Mouse (Mus musculus) forebrain, postnatal 0 days (tissue): ENCODE measurements around the gene Hrh2. TPM values are rescaled to one million over a fixed set of nuclear protein-coding genes. Genes with fewer than 3 reads are reported as not detected.
A peak's percentile ranks its signal among the peaks of the same experiment; 100 is the strongest.

Experiments used
- ATAC-seq: fragments of 200-750 bp; cut with Nextera tagmentation; 2 replicates; pipeline ENCODE4 v1.8.0; 2017; ENCODE audit warnings: mild to moderate bottlenecking, moderate library complexity
- DNase-seq: peaks from one replicate; pipeline ENCODE4 v3.0.0-alpha.2; 2015
- H3K27ac ChIP-seq: fragments of 300-500 bp; sonication (generic); 2 replicates; pipeline ENCODE4 v1.5.1; 2014; ENCODE audit warnings: low read depth, mild to moderate bottlenecking, antibody characterized with exemption, low read length, moderate library complexity, mixed read lengths
- H3K27me3 ChIP-seq: fragments of 300-500 bp; sonication (generic); 2 replicates; pipeline ENCODE4 v1.6.1; 2014; ENCODE audit warnings: mild to moderate bottlenecking, low read length, mixed read lengths; ENCODE audit not compliant: insufficient read depth
- H3K36me3 ChIP-seq: fragments of 300-500 bp; sonication (generic); 2 replicates; pipeline ENCODE4 v1.6.1; 2014; ENCODE audit warnings: mild to moderate bottlenecking, moderate library complexity; ENCODE audit not compliant: insufficient read depth
- H3K4me1 ChIP-seq: fragments of 300-500 bp; sonication (generic); 2 replicates; pipeline ENCODE4 v1.6.1; 2014; ENCODE audit warnings: antibody characterized with exemption; ENCODE audit not compliant: insufficient read depth
- H3K4me2 ChIP-seq: fragments of 300-500 bp; sonication (generic); 2 replicates; pipeline ENCODE4 v1.6.1; 2014; ENCODE audit warnings: low read depth, mild to moderate bottlenecking, moderate library complexity
- H3K4me3 ChIP-seq: fragments of 300-500 bp; sonication (generic); 2 replicates; pipeline ENCODE4 v1.5.1; 2014; ENCODE audit warnings: low read depth, low read length, mixed read lengths
- H3K9ac ChIP-seq: fragments of 300-500 bp; sonication (generic); 2 replicates; pipeline ENCODE4 v1.6.1; 2014; ENCODE audit warnings: mild to moderate bottlenecking
- H3K9me3 ChIP-seq: fragments of 300-500 bp; sonication (generic); 2 replicates; pipeline ENCODE4 v1.6.1; 2016; ENCODE audit warnings: low read length
- CTCF ChIP-seq: sonication (generic); IDR thresholded peaks from 2 replicates; pipeline ENCODE4 v1.5.1; 2016; ENCODE audit warnings: antibody characterized with exemption, control low read depth, low read depth
- WGBS: fragments of 180-500 bp; shearing (Covaris S2); extraction: QIAGEN DNeasy Blood & Tissue Kit; methylation state at CpG from one replicate; pipeline ENCODE4 v1.1.7; 2014; 5-methylcytosine and 5-hydroxymethylcytosine counted together
- polyA plus RNA-seq: library from polyadenylated mRNA; unstranded; fragments of >200 nt; fragmentation: Nextera tagmentation; extraction: Ambion mirVana; gene quantifications from 2 replicates; pipeline ENCODE4 v1.2.1, GENCODE M21; 2015
- total RNA-seq: library from RNA; depleted of rRNA; stranded (reverse); fragments of >200 nt; gene quantifications from 2 replicates; pipeline ENCODE4 v1.2.3, GENCODE M21; 2014

Gene Hrh2
- total and polyA plus RNA-seq, 2 experiments from 2014 or later: 1.3 to 2.5 TPM

DNA sequence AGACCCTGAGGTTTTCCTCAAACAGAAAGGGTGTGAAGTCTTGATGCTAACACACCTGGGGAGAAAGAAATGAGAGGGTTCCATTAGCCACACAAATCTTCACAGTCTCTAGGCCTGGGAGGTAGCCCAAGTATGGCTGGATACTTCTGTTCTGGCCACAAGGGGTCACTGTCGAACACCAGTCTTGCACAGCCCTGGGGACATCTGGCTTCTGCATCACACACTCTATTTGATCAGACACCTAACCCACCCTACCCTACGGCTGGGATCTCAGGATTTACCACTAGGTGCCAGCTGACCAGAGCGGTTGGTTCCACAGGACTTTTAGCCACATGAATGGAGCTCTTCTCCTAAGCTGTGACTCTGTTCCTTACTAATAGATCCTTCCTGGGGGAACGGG lies 17.2 kb upstream of the Hrh2 start:
- H3K36me3 ChIP-seq: no peaks in the 10 kb centered on the region
- TF ChIP-seq CTCF: 0 out of 2 replicates have a peak, but pooled peaks have one; percentile 12
- no peak overlapping the region for H3K27ac ChIP-seq
- H3K9ac ChIP-seq: no peak overlapping the region
- no peaks in the 10 kb centered on the region for H3K27me3 ChIP-seq
- 92% methylated on average over 4 of the region's 4 CpGs for WGBS
- ATAC-seq (no peak), DNase-seq (no peak)
- H3K4me2 ChIP-seq: no peak overlapping the region
- H3K4me3 ChIP-seq: no peak overlapping the region
- no peaks in the 10 kb centered on the region for H3K4me1 ChIP-seq
- H3K9me3 ChIP-seq: no peaks in the 10 kb centered on the region

DNA sequence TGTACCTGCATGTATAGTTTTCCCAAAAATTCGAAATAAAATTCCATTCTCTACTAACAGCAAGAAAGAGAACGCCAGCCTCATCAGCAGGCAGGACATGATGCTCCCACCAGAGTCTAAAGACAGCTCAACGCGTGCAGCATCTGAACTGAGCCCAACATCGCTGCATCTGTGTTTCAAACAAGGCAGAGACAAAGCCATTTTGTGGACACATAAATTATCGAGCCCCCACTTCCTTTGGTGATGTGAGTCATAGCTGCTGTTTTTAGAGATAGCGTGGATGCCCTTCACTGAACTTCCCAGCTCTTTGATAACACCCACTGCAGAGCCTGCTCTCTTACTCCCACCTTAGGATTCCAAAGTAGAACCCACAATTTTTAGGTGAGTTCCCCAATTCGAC lies 16.5 kb upstream of the Hrh2 start:
- DNase-seq (no peak), ATAC-seq (no peak)
- H3K4me3 ChIP-seq: no peak overlapping the region
- H3K9ac ChIP-seq: no peak overlapping the region
- H3K27ac ChIP-seq: no peak overlapping the region
- no peaks in the 10 kb centered on the region for H3K36me3 ChIP-seq
- H3K4me1 ChIP-seq: no peaks in the 10 kb centered on the region
- 83% methylated on average over 8 of the region's 8 CpGs for WGBS
- no peak overlapping the region for H3K4me2 ChIP-seq
- no peaks in the 10 kb centered on the region for H3K27me3 ChIP-seq
- H3K9me3 ChIP-seq: no peaks in the 10 kb centered on the region
- TF ChIP-seq CTCF: no peak

DNA sequence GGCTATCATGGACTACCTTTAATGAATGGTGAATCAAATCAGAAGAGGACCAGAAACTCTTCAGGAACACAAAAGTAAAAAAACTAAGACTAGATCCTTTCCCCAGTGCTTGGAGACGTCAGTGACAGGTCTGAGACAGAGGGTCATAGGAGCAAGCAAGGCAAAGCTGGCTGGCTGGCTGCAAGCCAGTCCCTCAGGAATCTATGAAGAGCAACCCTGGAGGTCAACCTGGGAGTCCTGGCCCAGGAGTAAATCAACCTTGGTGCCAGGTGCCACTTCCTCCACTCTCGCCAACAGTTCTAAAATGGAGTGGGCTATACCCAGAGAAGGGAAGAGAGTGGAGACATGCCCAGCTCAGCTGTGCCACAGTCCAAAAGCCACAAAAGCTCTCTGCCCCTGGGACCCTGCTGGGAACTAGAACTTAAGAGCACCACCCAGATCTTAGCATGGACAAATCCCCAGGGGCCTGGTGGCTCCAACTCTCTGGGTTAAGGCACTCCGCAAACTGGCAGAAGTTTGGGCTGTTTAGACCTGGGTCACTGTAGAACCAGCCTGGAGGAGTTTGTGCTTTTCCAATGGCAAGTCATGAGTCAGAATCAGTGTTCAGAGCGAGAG lies 15.4 kb upstream of the Hrh2 start:
- no peaks in the 10 kb centered on the region for H3K36me3 ChIP-seq
- WGBS: 86% methylated on average over 4 of the region's 4 CpGs
- H3K9me3 ChIP-seq: no peaks in the 10 kb centered on the region
- no peaks in the 10 kb centered on the region for H3K4me1 ChIP-seq
- ATAC-seq (no peak), DNase-seq (no peak)
- H3K4me2 ChIP-seq: no peak overlapping the region
- no peak for TF ChIP-seq CTCF
- H3K27ac ChIP-seq: no peak overlapping the region
- H3K27me3 ChIP-seq: no peaks in the 10 kb centered on the region
- no peak overlapping the region for H3K4me3 ChIP-seq
- H3K9ac ChIP-seq: no peak overlapping the region

DNA sequence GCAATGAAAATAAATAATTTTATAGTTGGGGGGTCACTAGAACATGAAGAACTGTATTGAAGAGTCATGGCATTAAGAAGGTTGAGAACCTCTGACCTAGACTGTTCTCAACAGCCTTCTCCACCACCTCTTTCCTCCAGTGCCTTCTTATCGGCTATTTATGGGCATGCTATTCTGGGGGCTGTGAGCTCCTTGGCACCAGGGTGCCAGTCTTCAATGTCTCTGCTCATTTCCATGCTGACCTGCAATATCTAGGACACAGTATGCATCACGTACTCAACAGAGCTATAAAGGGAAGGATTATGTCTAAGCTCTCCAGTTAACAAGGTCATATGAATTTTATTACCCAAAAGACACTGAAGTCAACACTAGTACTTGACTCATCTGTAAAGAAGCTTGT lies 14.6 kb upstream of the Hrh2 start:
- H3K36me3 ChIP-seq: no peaks in the 10 kb centered on the region
- H3K4me2 ChIP-seq: no peak overlapping the region
- no peak for TF ChIP-seq CTCF
- DNase-seq (no peak), ATAC-seq (no peak)
- H3K27ac ChIP-seq: no peak overlapping the region
- no peaks in the 10 kb centered on the region for H3K4me1 ChIP-seq
- no peaks in the 10 kb centered on the region for H3K9me3 ChIP-seq
- no peak overlapping the region for H3K4me3 ChIP-seq
- 92% methylated on average over 2 of the region's 2 CpGs for WGBS
- no peak overlapping the region for H3K9ac ChIP-seq
- H3K27me3 ChIP-seq: no peaks in the 10 kb centered on the region

DNA sequence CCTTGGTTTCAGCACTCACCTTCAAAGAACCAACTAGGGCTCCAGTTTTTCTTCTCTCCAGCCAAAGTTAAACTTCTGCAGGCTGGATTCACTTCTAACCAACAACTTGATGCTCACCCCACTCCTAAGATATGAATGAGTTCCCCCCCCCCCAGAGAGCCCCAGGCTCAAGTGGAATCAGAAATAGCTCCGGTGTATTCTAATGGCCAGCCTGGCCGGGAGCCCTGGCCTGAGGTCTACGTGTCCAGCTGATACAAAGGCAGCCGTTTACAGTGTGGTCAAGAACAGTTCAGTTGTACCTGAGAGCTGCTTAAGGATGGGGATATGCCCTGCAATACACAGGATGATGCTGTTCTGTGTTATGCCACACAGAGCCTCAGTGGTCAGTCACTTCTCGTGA lies 13.3 kb upstream of the Hrh2 start:
- Histone ChIP-seq H3K4me2 (no peak overlapping the region), H3K4me1 (no peaks in the 10 kb centered on the region), H3K36me3 (no peaks in the 10 kb centered on the region), H3K9me3 (no peaks in the 10 kb centered on the region), H3K27ac (no peak overlapping the region), H3K27me3 (no peaks in the 10 kb centered on the region), H3K9ac (no peak overlapping the region), H3K4me3 (no peak overlapping the region)
- ATAC-seq (no peak), DNase-seq (no peak)
- no peak for TF ChIP-seq CTCF
- 77% methylated on average over 5 of the region's 5 CpGs for WGBS

DNA sequence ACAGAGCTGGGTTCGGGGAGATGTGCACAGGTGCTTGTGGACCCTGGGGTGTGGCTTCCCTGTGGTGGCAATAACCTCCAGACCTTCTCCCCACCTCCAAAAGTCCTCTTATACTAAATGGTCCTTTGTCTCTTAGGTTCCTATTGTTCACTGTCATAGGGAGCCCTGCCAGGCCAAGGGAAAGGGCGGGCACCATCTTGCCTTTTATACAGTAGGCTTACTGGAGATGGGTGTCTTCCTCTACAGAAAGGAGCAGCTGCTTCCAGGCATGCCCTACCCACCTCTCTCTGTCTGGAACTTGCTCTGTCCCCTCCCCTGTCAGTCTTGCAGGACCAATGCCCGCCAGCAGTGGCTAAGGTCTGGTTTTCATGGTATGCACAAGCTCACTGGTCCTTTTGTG lies 12.0 kb upstream of the Hrh2 start:
- no peaks in the 10 kb centered on the region for H3K9me3 ChIP-seq
- H3K36me3 ChIP-seq: no peaks in the 10 kb centered on the region
- H3K27ac ChIP-seq: no peak overlapping the region
- H3K4me2 ChIP-seq: no peak overlapping the region
- TF ChIP-seq CTCF: no peak
- no peaks in the 10 kb centered on the region for H3K27me3 ChIP-seq
- no peak for DNase-seq
- no peak overlapping the region for H3K9ac ChIP-seq
- WGBS: 82% methylated on average over 3 of the region's 3 CpGs
- H3K4me1 ChIP-seq: no peaks in the 10 kb centered on the region
- no peak for ATAC-seq
- no peak overlapping the region for H3K4me3 ChIP-seq

DNA sequence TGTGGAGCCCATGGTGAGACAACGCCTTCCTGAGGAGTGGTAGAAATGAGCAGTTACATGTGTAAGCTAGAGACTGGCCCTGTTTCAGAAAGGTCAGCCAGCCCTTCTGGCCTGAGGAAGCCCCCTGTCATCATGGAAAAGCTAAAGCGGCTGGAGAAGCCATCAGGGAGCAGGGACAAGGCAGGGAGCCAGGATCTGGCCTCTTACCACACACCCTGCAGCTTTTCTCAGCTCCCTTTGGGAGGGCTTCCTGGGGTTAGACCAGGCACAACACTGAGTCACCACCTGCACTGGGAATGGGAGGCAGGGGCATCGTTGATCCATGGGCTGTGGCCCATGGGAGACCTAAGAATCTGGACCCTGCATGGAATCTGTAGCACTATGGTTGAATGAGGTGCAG lies 11.5 kb upstream of the Hrh2 start:
- WGBS: 56% methylated on average over 3 of the region's 3 CpGs
- H3K9me3 ChIP-seq: no peaks in the 10 kb centered on the region
- no peak for DNase-seq
- no peak overlapping the region for H3K9ac ChIP-seq
- no peaks in the 10 kb centered on the region for H3K27me3 ChIP-seq
- ATAC-seq: no peak
- H3K36me3 ChIP-seq: no peaks in the 10 kb centered on the region
- H3K4me3 ChIP-seq: no peak overlapping the region
- no peak overlapping the region for H3K4me2 ChIP-seq
- no peak overlapping the region for H3K27ac ChIP-seq
- TF ChIP-seq CTCF: no peak
- H3K4me1 ChIP-seq: no peaks in the 10 kb centered on the region
